ENCODE assay signal across 10 mouse cellular contexts in the genomic region with DNA sequence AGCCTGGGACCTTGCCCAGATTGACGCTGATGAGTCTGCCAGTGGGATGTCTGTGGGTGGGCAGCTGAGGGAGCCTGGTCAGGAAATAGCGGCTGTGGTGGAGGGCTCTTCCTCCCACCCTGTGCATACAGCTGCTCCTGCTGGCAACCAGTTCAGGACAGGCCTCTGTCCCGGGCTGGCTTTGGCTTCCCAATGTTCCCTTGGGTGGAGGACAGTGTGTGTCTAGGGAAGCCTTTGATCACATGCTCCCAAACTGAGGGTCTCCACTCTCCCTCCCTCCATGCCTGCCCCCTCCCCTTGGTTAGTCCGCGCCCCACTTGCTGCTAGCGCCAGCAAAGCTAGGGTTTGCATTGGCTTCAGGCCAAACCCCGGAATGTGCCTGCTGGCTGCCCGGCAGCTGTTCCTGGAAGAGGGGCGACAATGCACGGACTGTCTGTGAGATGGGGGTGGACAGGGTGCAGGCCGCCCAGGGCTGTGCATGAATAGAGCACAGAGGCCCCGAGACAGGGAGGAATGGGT. TPM values are rescaled to one million over a fixed set of nuclear protein-coding genes. Genes with fewer than 3 reads are reported as not detected.
A peak's percentile ranks its signal among the peaks of the same experiment; 100 is the strongest.
DNase-seq lines count a peak whose midpoint lies in the region; ATAC-seq and TF ChIP-seq lines count a peak whose summit lies in the region.
"Had no signal": no experiment of that assay in that cellular context is flagged by ENCODE, and none has a peak within 500 bp of the region (broad histone marks: within the 10 kb centered on the region; RNA-seq: fewer than 3 reads in every experiment).

No protein-coding gene starts in this region.

- DNase-seq in cerebellum, postnatal 14 days = peak; percentile 56 to 71
- DNase-seq in cerebellum, adult 18-20 months = no peak
- peak; percentile 24 to 31 for DNase-seq in right cerebral cortex, adult 2 months (ENCODE audit: low spot score in 2 of 2)
- DNase-seq in right cerebral cortex, adult 18-20 months = no peak
- peak; percentile 75 for DNase-seq in hindbrain, postnatal 0 days (ENCODE audit: low spot score)
- DNase-seq in midbrain, embryonic 10.5 days (ENCODE audit: low spot score) = no peak
- DNase-seq in cerebellum, adult 2 months = no peak

- no peaks in the 10 kb centered on the region for H3K27me3 ChIP-seq in hindbrain, postnatal 0 days (ENCODE audit: insufficient read depth, low read length)
- H3K27me3 ChIP-seq in midbrain, embryonic 10.5 days (ENCODE audit: low read depth, poor library complexity, severe bottlenecking) = peaks cover 29% of the 10 kb centered on the region; the same call in 1 of the 2 replicates
- H3K27me3 ChIP-seq in cerebellum, adult 2 months (ENCODE audit: control insufficient read depth, insufficient read depth, low read length) = no peaks in the 10 kb centered on the region

- no peak for TF ChIP-seq POLR2A in cerebellum, adult 2 months (IDR thresholded peaks at IDR 0.05; ENCODE audit: borderline replicate concordance, insufficient read depth, low read length)

- H3K9me3 ChIP-seq in hindbrain, postnatal 0 days (ENCODE audit: low read length) = no peaks in the 10 kb centered on the region
- no peaks in the 10 kb centered on the region for H3K9me3 ChIP-seq in midbrain, embryonic 10.5 days (replicated peaks)

- peak; percentile 81 for ATAC-seq in hindbrain, postnatal 0 days
- no peak for ATAC-seq in inflammation-experienced regulatory T-cells, adult 6 months

- H3K4me1 ChIP-seq in hindbrain, postnatal 0 days (ENCODE audit: insufficient read depth, low read length) = peaks cover 13% of the 10 kb centered on the region
- peaks cover 12% of the 10 kb centered on the region for H3K4me1 ChIP-seq in midbrain, embryonic 10.5 days
- H3K4me1 ChIP-seq in cerebellum, adult 2 months (ENCODE audit: control insufficient read depth, insufficient read depth, low read length) = peaks cover 5% of the 10 kb centered on the region; the same call in 1 of the 2 replicates

- 19% methylated on average over 12 of the region's 12 CpGs for WGBS in hindbrain, postnatal 0 days
- 84% methylated on average over 12 of the region's 12 CpGs for WGBS in midbrain, embryonic 10.5 days
- WGBS in cerebellum, adult 2 months = 31% methylated on average over 12 of the region's 12 CpGs

- H3K27ac ChIP-seq in hindbrain, postnatal 0 days = 0 out of 2 replicates have a peak overlapping the region, but pooled peaks have one; percentile 1
- H3K27ac ChIP-seq in midbrain, embryonic 10.5 days (replicated peaks) = 0 out of 2 replicates have a peak overlapping the region, but pooled peaks have one; percentile 34
- H3K27ac ChIP-seq in cerebellum, adult 2 months (ENCODE audit: insufficient read depth, low read length) = no peak overlapping the region

- TF ChIP-seq CTCF in hindbrain, postnatal 0 days (IDR thresholded peaks at IDR 0.05; ENCODE audit: low read depth) = no peak
- TF ChIP-seq CTCF in cerebellum, adult 2 months (IDR thresholded peaks at IDR 0.05; ENCODE audit: borderline replicate concordance, insufficient read depth, low read depth, low read length) = no peak

- no peak overlapping the region for H3K4me3 ChIP-seq in hindbrain, postnatal 0 days (ENCODE audit: low read length)
- no peak overlapping the region for H3K4me3 ChIP-seq in midbrain, embryonic 10.5 days
- H3K4me3 ChIP-seq in cerebellum, adult 2 months (replicated peaks; ENCODE audit: insufficient read depth, low read depth, low read length) = no peak overlapping the region

- no peak overlapping the region for H3K9ac ChIP-seq in hindbrain, postnatal 0 days (replicated peaks; ENCODE audit: low read length)

- no peaks in the 10 kb centered on the region for H3K36me3 ChIP-seq in hindbrain, postnatal 0 days (ENCODE audit: insufficient read depth, low read length)
- H3K36me3 ChIP-seq in midbrain, embryonic 10.5 days = no peaks in the 10 kb centered on the region

- H3K4me2 ChIP-seq in hindbrain, postnatal 0 days (ENCODE audit: low read depth, low read length) = no peak overlapping the region

RNA-seq across cellular contexts. Expression of a gene that starts 4.4 kb away (rescaled TPM):
- total RNA-seq in hindbrain, postnatal 0 days (2014; rRNA removed) = not detected in 2 replicates
- polyA plus RNA-seq in hindbrain, postnatal 0 days (2015; fragmentation: Nextera tagmentation; extraction: Ambion mirVana) = 0.15 TPM in 1 of 2 replicates, not detected in the other
- 0.34 TPM in 1 of 2 replicates, not detected in the other for polyA plus RNA-seq in midbrain, embryonic 10.5 days (2016; fragmentation: Nextera tagmentation; extraction: Ambion mirVana)
- polyA plus RNA-seq in inflammation-experienced regulatory T-cells, adult 6 months (2017; shearing (Covaris generic)) = not detected
- polyA plus RNA-seq in cerebellum, adult 2 months (2012; rRNA removed) = not detected in 2 replicates
- total RNA-seq: CH12.LX had no signal
- polyA plus RNA-seq: cortical plate, adult 2 months had no signal

RNA-seq across cellular contexts. Expression of a gene that starts 11.4 kb away (rescaled TPM):
- 1.3 and 8.5 TPM in 2 replicates for total RNA-seq in hindbrain, postnatal 0 days (2014; rRNA removed)
- polyA plus RNA-seq in hindbrain, postnatal 0 days (2015; fragmentation: Nextera tagmentation; extraction: Ambion mirVana) = 0.63 TPM in 2 replicates
- 0.52 and 1.5 TPM in 2 replicates for polyA plus RNA-seq in midbrain, embryonic 10.5 days (2016; fragmentation: Nextera tagmentation; extraction: Ambion mirVana)
- not detected for polyA plus RNA-seq in inflammation-experienced regulatory T-cells, adult 6 months (2017; shearing (Covaris generic))
- 0.52 TPM in 1 of 2 replicates, not detected in the other for polyA plus RNA-seq in cerebellum, adult 2 months (2012; rRNA removed)

RNA-seq across cellular contexts. Expression of a gene that starts 30.4 kb away (rescaled TPM):
- 4.6 and 16.6 TPM in 2 replicates for total RNA-seq in hindbrain, postnatal 0 days (2014; rRNA removed)
- 6.6 and 7.2 TPM in 2 replicates for polyA plus RNA-seq in hindbrain, postnatal 0 days (2015; fragmentation: Nextera tagmentation; extraction: Ambion mirVana)
- polyA plus RNA-seq in midbrain, embryonic 10.5 days (2016; fragmentation: Nextera tagmentation; extraction: Ambion mirVana) = 14.2 and 15.0 TPM in 2 replicates
- polyA plus RNA-seq in inflammation-experienced regulatory T-cells, adult 6 months (2017; shearing (Covaris generic)) = 1,000 to 10,000 TPM; 1,183 to 1,943 (median 1,210) TPM
- polyA plus RNA-seq in cerebellum, adult 2 months (2012; rRNA removed) = 4.2 and 5.9 TPM in 2 replicates

RNA-seq across cellular contexts. Expression of a gene that starts 42.4 kb away (rescaled TPM):
- total RNA-seq in hindbrain, postnatal 0 days (2014; rRNA removed) = 638 and 755 TPM in 2 replicates
- 400 and 402 TPM in 2 replicates for polyA plus RNA-seq in hindbrain, postnatal 0 days (2015; fragmentation: Nextera tagmentation; extraction: Ambion mirVana)
- polyA plus RNA-seq in midbrain, embryonic 10.5 days (2016; fragmentation: Nextera tagmentation; extraction: Ambion mirVana) = 145 and 171 TPM in 2 replicates
- polyA plus RNA-seq in inflammation-experienced regulatory T-cells, adult 6 months (2017; shearing (Covaris generic)) = 100 to 1,000 TPM; 259 to 561 (median 285) TPM
- 401 and 405 TPM in 2 replicates for polyA plus RNA-seq in cerebellum, adult 2 months (2012; rRNA removed)

RNA-seq across cellular contexts. Expression of a gene that starts 47.8 kb away (rescaled TPM):
- total RNA-seq in hindbrain, postnatal 0 days (2014; rRNA removed) = 1.0 TPM in 1 of 2 replicates, not detected in the other
- 2.1 and 2.9 TPM in 2 replicates for polyA plus RNA-seq in hindbrain, postnatal 0 days (2015; fragmentation: Nextera tagmentation; extraction: Ambion mirVana)
- polyA plus RNA-seq in midbrain, embryonic 10.5 days (2016; fragmentation: Nextera tagmentation; extraction: Ambion mirVana) = 0.75 TPM in 1 of 2 replicates, not detected in the other
- 1 to 10 TPM in 1 of 3 experiments, under 1 TPM in 1, not detected in 1; 0.63 to 1.9 TPM for polyA plus RNA-seq in inflammation-experienced regulatory T-cells, adult 6 months (2017; shearing (Covaris generic))
- 1.00 and 1.0 TPM in 2 replicates for polyA plus RNA-seq in cerebellum, adult 2 months (2012; rRNA removed)

Comparison
In these comparisons a context has a peak if more than half of its experiments do, and no peak if none do; other contexts are left out.
1. DNase-seq: peak in cerebellum, postnatal 14 days (2 of 2), right cerebral cortex, adult 2 months (2 of 2) and hindbrain, postnatal 0 days (single experiment); none in cerebellum, adult 18-20 months (0 of 2), right cerebral cortex, adult 18-20 months (single experiment), midbrain, embryonic 10.5 days (single experiment) and cerebellum, adult 2 months (0 of 2).
2. RNA of a gene that starts 30.4 kb away (polyA plus RNA-seq): 1,183 to 1,943 TPM in inflammation-experienced regulatory T-cells, adult 6 months; 14.2 to 15.0 TPM in midbrain, embryonic 10.5 days, 6.6 to 7.2 TPM in hindbrain, postnatal 0 days and 4.2 to 5.9 TPM in cerebellum, adult 2 months; every median in the first group is over 10 times any median in the second.